Mouse (Mus musculus) cerebellum, adult (tissue): ENCODE measurements at regions not wholly inside any gene's neighbourhood (a gene's known extent, or its start where the extent isn't known, plus 50 kb on each side); places are given as distances from the start of the nearest gene placed in this dataset.

Experiments used
- ATAC-seq: cut with Nextera tagmentation; 2 replicates; pipeline ENCODE4 v1.9.2; 2017; ENCODE audit warnings: mild to moderate bottlenecking, moderate library complexity, mixed read lengths; ENCODE audit not compliant: insufficient number of reproducible peaks, low FRiP score, low TSS enrichment

DNA sequence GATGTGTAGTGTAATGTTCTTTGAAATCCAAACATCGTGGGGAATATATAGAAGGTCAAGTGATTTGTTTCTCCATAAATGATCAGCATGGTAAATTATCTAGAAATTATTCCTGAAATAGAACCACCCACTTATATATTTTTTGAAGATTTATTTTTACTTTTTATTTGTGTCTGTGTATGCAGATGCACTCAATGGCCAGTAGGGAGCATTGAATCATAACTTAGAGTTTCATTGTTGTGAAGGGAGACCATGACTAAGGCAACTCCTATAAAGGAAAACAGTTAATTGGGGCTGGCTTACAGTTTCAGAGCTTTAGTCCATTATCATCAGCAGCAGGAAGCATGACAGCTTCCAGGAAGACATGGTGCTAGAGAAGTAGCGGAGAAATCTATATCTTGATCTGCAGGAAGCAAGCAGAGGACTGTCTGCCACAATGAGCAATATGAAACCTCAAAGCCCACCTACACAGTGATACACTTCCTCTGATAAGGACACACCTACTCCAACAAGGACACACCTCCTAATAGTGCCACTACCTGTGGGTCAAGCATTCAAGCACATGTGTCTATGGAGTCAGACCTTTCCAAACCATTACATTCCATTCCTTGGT lies 359.9 kb upstream of the Hs6st1 start:
- ATAC-seq = no peak

DNA sequence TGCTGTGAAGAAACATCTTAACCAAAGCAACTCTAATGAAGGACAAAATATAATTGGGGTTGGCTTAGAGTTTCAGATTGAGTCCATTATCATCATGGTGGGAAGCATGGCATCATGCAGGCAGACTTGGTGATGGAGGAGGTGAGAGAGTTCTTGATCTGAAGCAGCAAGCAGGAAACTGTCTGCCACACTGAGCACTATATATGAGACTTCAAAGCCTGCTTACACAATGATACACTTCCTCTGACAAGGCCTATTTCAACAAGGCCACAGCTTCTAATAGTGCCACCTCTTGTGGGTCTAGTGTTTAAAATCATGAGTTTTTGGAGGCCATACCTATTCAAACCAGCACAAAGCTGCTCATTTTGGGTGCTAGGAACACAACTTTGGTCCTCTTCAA lies 359.0 kb upstream of the Hs6st1 start:
- ATAC-seq = no peak

DNA sequence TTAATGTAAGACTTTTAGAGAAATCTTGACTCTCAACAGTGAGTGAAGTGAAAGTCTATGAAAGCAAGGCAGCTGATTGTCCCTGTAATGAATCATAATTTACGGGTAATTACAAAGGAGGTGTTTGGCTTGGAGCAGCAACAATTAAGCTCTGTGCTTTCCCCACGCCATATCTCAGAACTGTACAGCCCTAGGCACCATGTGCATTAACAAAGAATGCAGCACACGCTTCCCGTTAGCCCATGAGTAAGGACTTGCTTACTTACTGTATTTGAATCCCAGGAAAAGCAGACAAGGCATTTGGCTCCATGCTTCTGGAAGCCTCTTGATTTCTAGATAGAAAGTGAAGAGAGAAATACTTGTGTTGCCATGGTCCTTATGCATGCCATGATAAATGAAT lies 354.2 kb upstream of the Hs6st1 start:
- ATAC-seq = no peak

DNA sequence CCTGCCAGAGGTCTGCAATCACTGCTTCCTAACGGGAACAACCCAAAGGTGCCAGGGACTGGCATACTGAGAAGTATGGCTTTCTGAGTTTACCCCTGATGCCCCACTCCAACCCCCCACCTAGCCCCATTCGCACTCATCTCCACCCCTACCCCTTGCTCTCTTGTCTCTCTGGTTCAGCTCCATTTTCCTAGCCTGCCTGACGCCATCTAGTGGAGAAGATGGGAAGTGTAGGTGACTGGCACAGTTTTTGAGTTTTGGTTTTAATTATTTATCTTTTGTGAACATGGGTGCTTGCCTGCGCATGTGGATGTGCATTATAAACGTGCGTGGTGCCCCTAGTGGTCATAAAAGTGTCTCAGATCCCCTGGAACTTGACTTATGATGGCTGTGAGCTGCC lies 352.3 kb upstream of the Hs6st1 start:
- no peak for ATAC-seq

DNA sequence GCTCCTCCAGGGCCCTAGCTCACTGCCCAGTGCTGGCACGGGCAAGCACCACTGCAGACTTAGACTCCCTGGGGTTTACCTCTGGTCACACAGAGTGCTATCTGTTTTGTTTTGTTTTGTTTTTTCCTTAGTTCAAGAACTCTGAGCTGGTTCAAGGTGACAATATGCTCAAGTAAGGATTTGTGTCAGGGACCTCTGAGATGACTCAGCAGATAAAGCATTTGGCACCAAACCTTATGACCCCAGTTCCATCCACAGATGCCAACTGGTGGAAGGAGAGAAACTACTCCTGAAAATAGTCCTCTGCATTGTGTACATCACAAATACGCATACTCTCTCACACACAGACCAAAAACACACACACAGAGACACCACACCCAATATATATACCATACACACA lies 351.0 kb upstream of the Hs6st1 start:
- no peak for ATAC-seq

DNA sequence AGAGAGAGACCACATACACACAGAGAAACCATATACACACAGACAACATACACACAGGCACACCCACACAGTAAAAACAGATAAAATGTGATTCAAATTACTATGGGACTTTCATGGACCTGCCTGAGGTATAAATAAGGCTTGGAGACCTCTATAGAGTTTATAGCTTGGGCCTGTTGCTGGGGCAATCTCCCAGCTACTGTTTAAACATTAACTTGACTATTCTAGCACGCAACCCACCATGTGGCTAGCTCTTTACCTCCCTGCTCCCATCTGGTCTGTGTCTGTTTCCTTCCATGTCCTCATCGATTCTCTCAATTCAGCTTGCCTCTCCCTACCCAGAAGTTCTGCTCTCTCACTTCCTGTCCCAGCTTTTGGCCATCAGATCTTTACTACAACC lies 350.5 kb upstream of the Hs6st1 start:
- ATAC-seq = no peak

DNA sequence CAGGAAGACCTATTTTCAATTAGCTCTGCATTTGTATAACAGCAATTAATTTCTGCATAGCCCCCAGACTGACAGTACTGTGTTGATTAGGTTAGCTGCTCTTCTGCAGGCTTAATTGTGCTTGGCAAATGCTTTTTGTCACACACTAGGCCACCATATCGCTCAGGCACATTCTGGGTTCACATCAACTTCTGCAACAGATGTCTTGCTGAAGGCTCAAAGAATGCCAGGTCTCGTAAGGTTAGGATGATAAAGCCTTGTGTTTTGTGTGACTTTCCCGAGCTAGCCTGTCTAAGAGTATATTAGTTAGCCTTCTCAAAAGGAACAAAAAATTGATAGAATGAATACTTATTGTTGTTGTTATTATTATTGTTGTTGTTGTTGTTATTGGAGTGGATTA lies 348.1 kb upstream of the Hs6st1 start:
- no peak for ATAC-seq

DNA sequence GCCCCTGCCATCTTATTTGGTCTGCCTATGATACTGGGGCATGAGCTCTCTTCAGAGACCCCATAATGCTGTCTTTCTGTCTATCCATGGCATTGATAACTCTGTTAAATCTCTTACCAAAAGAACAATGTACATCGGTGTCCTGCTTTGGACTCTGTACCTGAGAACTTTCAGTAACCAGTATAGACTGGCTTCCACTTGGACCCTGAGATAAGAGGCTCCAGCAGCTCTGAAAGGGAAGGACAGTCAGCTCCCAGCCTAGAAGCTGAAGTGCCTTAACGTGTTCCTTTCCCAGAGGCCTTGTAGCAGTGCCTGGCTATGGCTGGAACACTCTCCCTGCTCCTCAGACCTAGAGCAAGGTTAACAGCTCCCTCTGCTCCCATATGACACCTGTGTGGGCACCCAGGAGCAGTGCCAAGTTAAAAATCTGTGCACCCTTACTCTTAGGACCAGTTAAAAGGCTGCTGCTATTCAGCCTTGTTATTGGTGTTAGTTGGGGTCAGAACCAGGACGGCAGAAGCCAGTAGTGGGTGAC lies 343.8 kb upstream of the Hs6st1 start:
- ATAC-seq = no peak

DNA sequence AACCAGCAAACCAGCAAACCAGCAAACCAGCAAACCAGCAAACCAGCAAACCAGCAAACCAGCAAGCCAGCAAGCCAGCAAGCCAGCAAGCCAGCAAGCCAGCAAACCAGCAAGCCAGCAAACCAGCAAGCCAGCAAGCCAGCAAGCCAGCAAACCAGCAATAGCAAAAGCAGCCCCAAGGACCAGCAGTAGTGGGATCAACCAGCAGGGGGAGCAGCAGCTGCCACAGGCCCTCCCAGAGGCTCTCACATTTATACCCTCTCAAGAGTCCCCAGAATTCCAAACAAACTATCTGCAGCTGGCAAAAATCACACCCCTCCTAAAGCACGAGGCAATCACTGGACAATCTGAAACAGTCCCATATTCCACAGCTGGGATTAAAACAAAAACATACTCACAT lies 341.6 kb upstream of the Hs6st1 start:
- no peak for ATAC-seq

DNA sequence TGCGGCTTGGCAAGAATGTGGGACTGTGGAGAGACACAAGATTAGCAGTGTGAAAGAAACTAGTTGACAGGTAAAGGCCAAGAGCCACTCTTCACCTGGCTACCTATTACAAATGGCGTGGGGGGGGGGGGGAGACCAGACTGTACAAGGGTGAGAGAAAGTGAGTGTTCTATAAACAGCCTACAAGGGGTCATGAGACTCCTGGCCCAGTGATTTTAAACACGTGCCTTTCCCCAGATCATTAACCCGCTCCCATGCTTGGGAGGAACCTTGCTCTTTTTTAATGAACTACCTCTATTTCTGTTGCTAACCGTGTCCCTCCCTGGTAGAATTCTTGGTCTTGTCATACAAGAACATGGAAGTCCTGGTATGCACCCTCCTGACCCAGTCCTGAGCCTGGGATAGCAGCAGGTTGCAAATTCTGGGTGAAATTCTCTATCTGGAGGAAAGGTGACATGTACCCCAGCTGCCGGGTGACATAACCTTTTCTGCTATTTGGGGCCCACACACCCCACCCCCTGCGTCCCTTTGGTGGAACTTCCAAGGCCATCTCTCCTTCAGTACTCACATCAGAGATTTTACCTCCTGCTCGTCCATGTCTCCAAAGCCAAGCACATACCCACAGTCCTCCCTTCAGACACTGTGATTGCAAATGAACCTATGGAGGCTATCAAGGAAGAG lies 340.8 kb upstream of the Hs6st1 start:
- no peak for ATAC-seq

DNA sequence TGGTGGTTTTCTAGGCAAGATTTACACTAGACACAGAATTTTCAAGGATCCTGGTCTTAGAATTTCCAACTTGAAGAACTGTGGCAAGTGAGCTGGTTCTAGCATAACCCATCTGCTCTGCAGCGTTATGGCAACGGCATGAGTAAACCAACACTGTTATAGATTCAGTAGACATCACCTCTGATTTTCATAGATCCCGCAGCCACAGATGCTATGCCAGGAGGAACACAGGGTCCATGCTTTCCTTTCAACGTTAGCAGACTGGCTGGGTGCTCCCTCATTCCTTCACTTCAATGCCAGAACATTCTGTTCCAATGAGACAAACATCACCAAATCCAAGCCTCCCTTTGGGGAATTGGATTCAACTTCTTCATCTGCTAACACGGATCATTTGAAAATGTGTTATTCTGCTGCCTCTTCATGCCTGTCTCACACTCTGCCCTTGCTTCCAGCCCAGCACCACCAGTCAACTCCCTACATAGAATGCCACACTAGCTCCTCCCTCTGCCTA lies 338.4 kb upstream of the Hs6st1 start:
- ATAC-seq = no peak

DNA sequence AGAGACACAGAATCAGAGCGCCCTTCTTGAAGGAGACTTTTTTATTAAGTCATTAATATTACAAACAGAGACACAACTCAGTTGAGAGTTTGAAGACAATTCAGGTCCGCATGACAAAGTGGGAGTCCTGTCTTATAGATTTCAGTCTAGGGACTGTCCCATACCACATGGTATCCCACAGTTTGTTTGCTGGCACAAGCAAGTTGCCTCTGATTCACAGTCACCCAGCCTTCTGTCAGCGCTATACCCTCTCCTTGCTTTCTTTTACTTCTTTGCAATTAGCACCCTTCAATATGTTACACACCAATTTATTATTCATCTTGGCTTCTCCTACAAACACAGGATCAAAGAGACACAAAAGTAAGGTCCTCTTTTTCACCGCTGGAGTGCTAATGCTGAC lies 337.9 kb upstream of the Hs6st1 start:
- no peak for ATAC-seq

DNA sequence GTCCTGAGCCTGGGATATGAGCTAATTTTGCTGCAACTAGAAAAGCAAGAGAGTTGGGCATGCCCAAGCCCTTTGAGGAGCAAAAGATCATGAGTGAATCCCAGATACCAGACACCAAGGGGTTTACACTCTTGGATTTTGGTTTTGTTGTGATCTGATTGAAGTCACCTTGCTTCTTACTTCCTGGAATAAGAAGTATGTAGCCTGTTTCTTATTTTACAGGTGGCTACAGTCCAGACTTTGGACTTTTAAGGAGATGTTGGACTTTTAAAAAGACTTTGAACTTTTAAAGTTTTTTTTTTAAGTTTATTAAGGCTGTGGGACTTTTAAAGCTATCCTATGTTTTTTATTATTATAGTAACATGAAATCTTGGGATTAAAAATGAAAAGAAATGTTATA lies 332.0 kb upstream of the Hs6st1 start:
- no peak for ATAC-seq

DNA sequence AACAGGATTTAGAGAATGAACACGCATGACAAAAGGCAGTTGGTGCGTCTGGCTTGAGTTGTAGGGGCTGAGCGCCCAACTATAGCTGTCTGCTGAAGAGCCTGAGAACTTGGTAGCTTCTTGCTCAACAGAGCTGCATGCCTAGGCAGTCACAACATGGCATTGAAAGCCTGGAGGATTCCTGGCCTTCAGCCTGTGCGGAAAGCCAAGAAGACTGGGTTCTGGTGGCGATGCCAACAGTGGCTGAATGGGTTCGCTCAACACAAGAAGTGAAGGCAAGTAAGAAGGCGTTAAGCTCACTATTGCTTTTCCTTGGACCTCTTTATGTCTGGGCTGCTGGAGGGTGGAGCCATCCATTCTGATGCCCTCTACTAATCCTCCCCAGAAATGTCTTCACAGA lies 318.6 kb upstream of the Hs6st1 start:
- no peak for ATAC-seq

DNA sequence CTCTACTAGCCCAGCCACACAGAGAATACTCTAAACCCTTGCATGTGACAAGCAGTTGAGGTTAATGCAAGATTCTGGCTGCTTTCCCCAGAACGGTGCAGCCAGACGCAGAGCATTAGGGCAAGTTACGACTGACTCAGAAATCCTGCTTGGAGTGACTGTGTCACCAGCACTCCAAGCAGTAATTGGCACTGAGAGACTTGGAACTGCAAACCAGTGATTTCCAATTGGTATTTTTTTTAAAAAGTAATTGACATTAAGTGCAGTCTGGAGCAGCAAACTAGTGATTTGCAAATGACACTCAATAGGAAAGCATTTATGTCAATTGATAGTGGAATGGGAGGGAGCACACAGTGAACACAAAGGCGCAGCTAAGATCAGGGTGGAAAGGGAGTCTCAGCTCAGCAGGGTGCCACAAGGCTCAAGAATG lies 318.1 kb upstream of the Hs6st1 start:
- ATAC-seq = no peak

DNA sequence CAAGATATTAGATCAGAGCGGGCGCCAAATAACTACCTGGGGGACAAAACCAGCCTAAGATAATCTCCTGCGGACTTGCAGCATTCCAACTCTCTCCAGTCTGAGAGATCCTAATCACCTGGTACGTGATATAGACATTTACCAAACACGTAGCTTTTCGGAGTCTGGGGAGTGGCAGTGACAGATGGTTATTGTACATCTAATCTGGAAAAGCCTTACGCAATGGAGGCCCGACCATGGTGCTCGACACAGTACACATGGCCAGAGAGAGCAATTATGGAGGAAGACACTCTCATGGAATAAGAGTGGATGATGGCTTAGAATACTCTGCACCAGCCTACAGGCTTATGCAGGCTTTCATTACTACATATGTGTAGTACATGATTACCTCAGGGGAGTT lies 315.6 kb upstream of the Hs6st1 start:
- no peak for ATAC-seq

DNA sequence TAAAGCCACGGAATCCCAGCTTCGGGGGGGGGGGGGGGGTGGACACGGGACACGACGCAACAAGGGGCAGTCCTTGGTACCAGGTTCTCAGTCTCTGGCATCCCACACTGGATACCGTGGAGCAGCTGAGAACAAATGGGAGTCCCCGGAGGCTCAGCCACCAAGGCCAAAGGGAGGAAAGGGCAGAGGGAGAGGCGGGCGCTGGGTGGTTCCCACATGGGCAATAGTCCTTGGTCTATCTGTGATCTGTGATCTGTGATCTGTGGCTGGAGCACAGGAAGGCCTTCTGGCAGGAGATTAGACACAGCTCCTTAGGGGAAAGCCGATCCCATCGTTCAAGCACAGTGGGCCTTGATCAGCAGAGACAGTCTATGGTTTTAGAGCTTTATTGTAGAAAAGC lies 314.0 kb upstream of the Hs6st1 start:
- ATAC-seq = no peak

DNA sequence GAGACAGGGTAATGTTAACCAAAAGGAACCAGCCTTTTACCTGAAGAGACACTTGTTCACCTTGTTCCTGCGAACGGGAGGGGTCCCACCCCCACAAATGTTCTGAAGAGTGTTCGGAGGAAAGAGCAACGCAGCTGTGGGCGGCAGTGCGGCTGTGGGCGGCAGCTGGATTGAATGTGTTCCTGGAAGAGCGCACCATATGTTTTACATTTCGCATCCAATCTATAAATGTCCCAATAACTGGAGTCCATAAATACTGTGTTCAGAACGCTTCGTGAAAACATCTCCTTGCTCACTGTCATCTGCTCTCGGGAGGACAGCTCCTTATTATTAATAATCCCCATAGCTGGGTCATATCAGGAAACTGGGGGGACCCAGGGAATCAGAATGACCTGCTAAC lies 309.2 kb upstream of the Hs6st1 start:
- ATAC-seq = no peak

DNA sequence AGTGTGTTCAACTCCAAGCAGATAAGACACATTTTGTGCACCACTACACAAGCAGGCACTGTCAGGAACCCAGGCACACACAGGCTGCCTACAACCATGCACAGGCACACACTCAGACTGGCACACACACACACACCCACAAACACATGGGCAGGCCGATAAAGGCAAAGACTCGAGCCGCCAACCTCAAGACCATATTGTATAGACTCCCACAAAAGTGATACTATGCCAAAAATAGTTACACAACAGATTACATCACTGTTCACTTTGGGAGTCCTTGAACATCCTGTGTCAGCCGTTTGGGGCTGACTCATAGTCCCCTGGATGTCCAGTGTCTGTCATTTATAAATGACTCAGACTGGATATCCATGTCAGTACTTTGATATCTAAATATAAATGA lies 308.6 kb upstream of the Hs6st1 start:
- no peak; the same call in 1 of the 2 replicates for ATAC-seq

DNA sequence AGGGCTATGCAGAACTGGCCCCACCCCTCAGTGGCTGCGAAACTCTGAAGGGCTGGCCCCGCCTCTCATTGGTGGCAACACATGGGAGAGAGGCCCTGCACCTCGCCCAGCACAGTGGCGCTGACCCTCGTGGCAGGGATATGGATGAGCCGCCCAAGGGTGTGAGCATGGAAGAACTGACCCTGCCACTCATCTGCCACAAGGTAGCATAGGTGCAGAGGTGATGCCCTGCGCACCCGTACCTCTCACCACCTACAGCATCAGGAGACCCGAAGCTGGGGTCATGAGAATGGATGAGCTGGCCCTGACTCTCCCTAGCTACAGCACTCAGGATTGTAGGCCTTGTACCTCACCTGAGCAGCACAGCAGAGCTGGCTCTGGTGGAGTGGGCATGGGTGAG lies 305.1 kb upstream of the Hs6st1 start:
- no peak for ATAC-seq

DNA sequence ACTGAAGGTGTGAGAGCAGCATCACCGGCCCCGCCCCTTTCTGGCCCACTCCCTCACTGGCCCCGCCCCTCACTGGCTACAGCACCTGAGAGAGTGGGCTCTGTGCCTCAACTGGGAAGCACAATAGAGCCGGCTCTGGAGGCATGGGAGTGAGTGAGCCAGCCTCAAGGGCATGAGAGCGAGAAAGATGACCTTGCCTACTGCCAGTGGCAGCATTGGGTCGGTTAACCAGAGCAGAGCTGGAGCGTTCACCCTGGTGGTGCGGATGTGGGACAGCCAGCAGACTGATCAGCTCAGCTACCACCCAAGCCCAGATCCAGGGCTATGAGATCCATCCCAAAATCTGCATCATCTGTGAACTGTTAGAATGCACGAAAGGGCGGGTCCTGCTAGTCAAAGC lies 304.7 kb upstream of the Hs6st1 start:
- no peak for ATAC-seq

DNA sequence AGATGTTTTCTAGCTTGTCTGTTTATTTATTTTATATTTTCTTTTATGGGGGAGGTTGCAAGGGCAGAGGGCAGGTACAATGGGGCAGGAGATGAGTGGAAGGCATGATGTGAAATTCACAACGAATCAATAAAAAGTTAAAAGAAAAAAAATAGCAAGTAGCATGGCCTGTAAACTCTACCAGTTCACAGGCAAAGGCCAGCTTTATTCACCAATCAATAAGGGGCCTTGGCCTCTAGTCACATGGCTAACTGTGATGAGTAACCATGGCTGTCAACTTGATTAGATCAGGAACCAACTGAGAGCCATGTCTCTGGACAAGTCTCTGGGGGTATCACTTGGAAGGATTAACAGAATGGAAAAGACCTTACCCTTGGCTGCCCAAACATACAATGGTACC lies 304.1 kb upstream of the Hs6st1 start:
- no peak for ATAC-seq
